Mouse (Mus musculus) thymus, adult 2 months (tissue): ENCODE results near the gene Lgi2. TPM values are rescaled to one million over a fixed set of nuclear protein-coding genes. Genes with fewer than 3 reads are reported as not detected.

Experiments
- DNase-seq: peaks from one replicate; pipeline ENCODE4 v3.0.0; 2021
- H3K27ac ChIP-seq: fragments of 200-500 bp; 2 replicates; pipeline ENCODE4 v1.5.1; 2012; ENCODE audit warnings: low read length, control low read depth; ENCODE audit not compliant: control insufficient read depth, insufficient read depth
- H3K27me3 ChIP-seq: fragments of 200-500 bp; 2 replicates; pipeline ENCODE4 v1.6.1; 2012; ENCODE audit warnings: mild to moderate bottlenecking, low read length, moderate library complexity, mixed read lengths; ENCODE audit not compliant: control insufficient read depth, insufficient read depth
- H3K36me3 ChIP-seq: fragments of 200-500 bp; 2 replicates; pipeline ENCODE4 v1.6.1; 2012; ENCODE audit warnings: mild to moderate bottlenecking, low read length, moderate library complexity; ENCODE audit not compliant: control insufficient read depth, insufficient read depth
- H3K4me1 ChIP-seq: fragments of 200-500 bp; replicated peaks from 2 replicates; pipeline ENCODE4 v1.6.1; 2012; ENCODE audit warnings: low read length; ENCODE audit not compliant: control insufficient read depth, insufficient read depth
- H3K4me3 ChIP-seq: fragments of 200-500 bp; 2 replicates; pipeline ENCODE4 v1.5.1; 2012; ENCODE audit warnings: mild to moderate bottlenecking, low read length, control low read depth, moderate library complexity; ENCODE audit not compliant: control insufficient read depth, insufficient read depth
- CTCF ChIP-seq: fragments of 200-500 bp; IDR thresholded peaks from 2 replicates; pipeline ENCODE4 v1.5.1; 2012; ENCODE audit warnings: mild to moderate bottlenecking, control low read depth, low read length, moderate library complexity, borderline replicate concordance; ENCODE audit not compliant: control insufficient read depth, poor library complexity, insufficient read depth; ENCODE audit errors: extremely low read depth
- POLR2A ChIP-seq: fragments of 200-500 bp; IDR thresholded peaks from 2 replicates; pipeline ENCODE4 v1.6.1; 2012; ENCODE audit warnings: mild to moderate bottlenecking, low read length, control low read depth, moderate library complexity; ENCODE audit not compliant: control insufficient read depth, poor library complexity, insufficient read depth; ENCODE audit errors: extremely low read depth
- WGBS: fragments of 180-500 bp; shearing (Covaris S2); methylation state at CpG from one replicate; pipeline ENCODE4 v1.1.7; 2018; 5-methylcytosine and 5-hydroxymethylcytosine counted together
- polyA plus RNA-seq: library from polyadenylated mRNA; depleted of rRNA; stranded (reverse); fragments of >200 nt; gene quantifications from 2 replicates; pipeline ENCODE4 v1.2.3, GENCODE M21; 2012; rRNA removed

The Lgi2 gene
- polyA plus RNA-seq, 1 experiment = 0.85 TPM

GRCm38 (mm10) chr5:52511089-52511488 is 55.2 kb downstream of the Lgi2 start:
- H3K4me3 ChIP-seq = no peak overlapping the region
- 88% methylated on average over 3 of the region's 3 CpGs for WGBS
- H3K36me3 ChIP-seq = no peaks in the 10 kb centered on the region
- TF ChIP-seq CTCF (no peak), POLR2A (no peak)
- H3K4me1 ChIP-seq = no peaks in the 10 kb centered on the region
- H3K27me3 ChIP-seq = 0 out of 2 replicates have a peak, but pooled peaks cover 2% of the 10 kb centered on the region
- DNase-seq = no peak
- no peak overlapping the region for H3K27ac ChIP-seq

- Histone ChIP-seq H3K27me3 (no peaks in the 10 kb centered on the region), H3K36me3 (no peaks in the 10 kb centered on the region), H3K27ac (no peak overlapping the region), H3K4me3 (no peak overlapping the region), H3K4me1 (no peaks in the 10 kb centered on the region)
- TF ChIP-seq POLR2A (no peak), CTCF (no peak)
- no peak for DNase-seq
- 93% methylated on average over 6 of the region's 6 CpGs for WGBS
These were observed 56.8 kb downstream of the Lgi2 start for GRCm38 (mm10) chr5:52509416-52509815.

DNA sequence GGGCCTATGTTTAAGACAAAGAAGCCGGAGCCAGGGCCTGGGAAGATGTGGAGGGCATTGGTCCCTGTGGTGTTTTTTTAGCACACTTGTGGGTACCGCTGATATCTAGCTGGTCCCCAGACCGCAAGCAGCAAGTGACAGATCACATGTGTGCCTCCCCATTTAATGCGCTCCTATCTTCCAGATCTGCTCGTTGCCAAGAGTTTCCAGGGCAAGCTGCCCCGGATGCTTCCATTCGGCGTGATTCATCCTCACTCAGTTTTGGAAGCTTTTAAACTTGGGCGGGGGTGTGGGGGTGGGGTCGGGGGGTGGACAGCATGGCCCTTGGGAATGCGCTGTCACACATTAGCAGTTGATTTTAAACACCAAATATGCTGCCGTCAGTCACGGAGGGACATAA is 61.6 kb downstream of the Lgi2 start:
- H3K36me3 ChIP-seq = no peaks in the 10 kb centered on the region
- TF ChIP-seq CTCF (no peak), POLR2A (no peak)
- no peak overlapping the region for H3K27ac ChIP-seq
- no peaks in the 10 kb centered on the region for H3K27me3 ChIP-seq
- 94% methylated on average over 13 of the region's 13 CpGs for WGBS
- no peak for DNase-seq
- H3K4me1 ChIP-seq = no peaks in the 10 kb centered on the region
- H3K4me3 ChIP-seq = no peak overlapping the region

- no peaks in the 10 kb centered on the region for H3K4me1 ChIP-seq
- TF ChIP-seq CTCF (no peak), POLR2A (no peak)
- no peaks in the 10 kb centered on the region for H3K36me3 ChIP-seq
- WGBS = 92% methylated on average over 11 of the region's 11 CpGs
- no peak overlapping the region for H3K27ac ChIP-seq
- no peak for DNase-seq
- H3K27me3 ChIP-seq = no peaks in the 10 kb centered on the region
- H3K4me3 ChIP-seq = no peak overlapping the region
These were observed 62.1 kb downstream of the Lgi2 start for GRCm38 (mm10) chr5:52504148-52504547.

GRCm38 (mm10) chr5:52495671-52496070 is 70.6 kb downstream of the Lgi2 start:
- H3K4me1 ChIP-seq = no peaks in the 10 kb centered on the region
- TF ChIP-seq CTCF (no peak), POLR2A (no peak)
- H3K4me3 ChIP-seq = no peak overlapping the region
- H3K27me3 ChIP-seq = no peaks in the 10 kb centered on the region
- 88% methylated on average over 14 of the region's 14 CpGs for WGBS
- no peaks in the 10 kb centered on the region for H3K36me3 ChIP-seq
- DNase-seq = no peak
- no peak overlapping the region for H3K27ac ChIP-seq

GRCm38 (mm10) chr5:52491496-52491895 is 74.8 kb downstream of the Lgi2 start:
- DNase-seq = no peak
- Histone ChIP-seq H3K27me3 (no peaks in the 10 kb centered on the region), H3K36me3 (no peaks in the 10 kb centered on the region), H3K27ac (no peak overlapping the region), H3K4me3 (no peak overlapping the region), H3K4me1 (no peaks in the 10 kb centered on the region)
- TF ChIP-seq POLR2A = no peak
- TF ChIP-seq CTCF = no peak
- 96% methylated on average over 6 of the region's 6 CpGs for WGBS

- no peaks in the 10 kb centered on the region for H3K36me3 ChIP-seq
- H3K27me3 ChIP-seq = no peaks in the 10 kb centered on the region
- 56% methylated on average over 13 of the region's 13 CpGs for WGBS
- no peaks in the 10 kb centered on the region for H3K4me1 ChIP-seq
- TF ChIP-seq POLR2A (no peak), CTCF (no peak)
- H3K4me3 ChIP-seq = no peak overlapping the region
- DNase-seq = no peak
- H3K27ac ChIP-seq = no peak overlapping the region
These were observed 78.5 kb downstream of the Lgi2 start for GRCm38 (mm10) chr5:52487559-52488430.

Other genes starting within 250 kb of the Lgi2 start
- 19.6 and 21.1 TPM in 2 replicates for gene Sod3, start 202.7 kb downstream of the Lgi2 start, polyA plus RNA-seq
- 0.20 and 0.30 TPM in 2 replicates for gene Ccdc149, start 94.9 kb downstream of the Lgi2 start, polyA plus RNA-seq
- 5.4 and 5.5 TPM in 2 replicates for gene Sepsecs, start 103.2 kb upstream of the Lgi2 start, polyA plus RNA-seq
- gene Pi4k2b, start 175.1 kb upstream of the Lgi2 start, polyA plus RNA-seq = 5.8 and 12.1 TPM in 2 replicates
- gene Zcchc4, start 208.9 kb upstream of the Lgi2 start, polyA plus RNA-seq = 9.5 and 10.2 TPM in 2 replicates